Mouse (Mus musculus) megakaryocyte, embryonic 14.5 days (primary cell): ENCODE measurements around the gene Cer1.

Experiments
- FLI1 ChIP-seq: IDR thresholded peaks from 2 replicates; pipeline ENCODE4 v1.6.1; 2012; ENCODE audit warnings: low read length, inconsistent platforms, mixed read lengths
- GATA1 ChIP-seq: IDR thresholded peaks from 3 replicates; pipeline ENCODE4 v1.6.1; 2012; ENCODE audit warnings: mixed read lengths, low read length, inconsistent platforms, borderline replicate concordance

GRCm38 (mm10) chr4:82881366-82881765 lies 3.6 kb downstream of the Cer1 start:
- TF ChIP-seq GATA1 (no peak), FLI1 (no peak)
